Mouse (Mus musculus) forebrain, embryonic 16.5 days (tissue): ENCODE results near the gene Ints14. TPM values are rescaled to one million over a fixed set of nuclear protein-coding genes. Genes with fewer than 3 reads are reported as not detected.

Experiments used
- ATAC-seq: fragments of 200-750 bp; cut with Nextera tagmentation; 2 replicates; pipeline ENCODE4 v1.8.0; 2017; ENCODE audit warnings: mild to moderate bottlenecking, moderate library complexity
- H3K27ac ChIP-seq: fragments of 300-500 bp; sonication (generic); 2 replicates; pipeline ENCODE4 v1.5.1; 2014; ENCODE audit warnings: low read length, control low read depth
- H3K27me3 ChIP-seq: fragments of 300-500 bp; sonication (generic); replicated peaks from 2 replicates; pipeline ENCODE4 v1.6.1; 2014; ENCODE audit warnings: low read length; ENCODE audit not compliant: control insufficient read depth, insufficient read depth
- H3K36me3 ChIP-seq: fragments of 300-500 bp; sonication (generic); 2 replicates; pipeline ENCODE4 v1.6.1; 2014; ENCODE audit not compliant: control insufficient read depth, insufficient read depth
- H3K4me1 ChIP-seq: fragments of 300-500 bp; sonication (generic); replicated peaks from 2 replicates; pipeline ENCODE4 v1.6.1; 2014; ENCODE audit warnings: low read length; ENCODE audit not compliant: control insufficient read depth, insufficient read depth
- H3K4me2 ChIP-seq: fragments of 300-500 bp; sonication (generic); 2 replicates; pipeline ENCODE4 v1.6.1; 2014; ENCODE audit warnings: mild to moderate bottlenecking, low read length, control low read depth
- H3K4me3 ChIP-seq: fragments of 300-500 bp; sonication (generic); replicated peaks from 2 replicates; pipeline ENCODE4 v1.5.1; 2014; ENCODE audit warnings: mild to moderate bottlenecking, low read length, control low read depth
- H3K9ac ChIP-seq: fragments of 300-500 bp; sonication (generic); replicated peaks from 2 replicates; pipeline ENCODE4 v1.6.1; 2014; ENCODE audit warnings: low read depth, low read length, control low read depth
- H3K9me3 ChIP-seq: fragments of 300-500 bp; sonication (generic); 2 replicates; pipeline ENCODE4 v1.6.1; 2016; ENCODE audit warnings: low read length; ENCODE audit not compliant: control insufficient read depth
- WGBS: fragments of 180-500 bp; shearing (Covaris S2); extraction: QIAGEN DNeasy Blood & Tissue Kit; methylation state at CpG from one replicate; pipeline ENCODE4 v1.1.7; 2014; 5-methylcytosine and 5-hydroxymethylcytosine counted together
- microRNA-seq: library from miRNA; unstranded; fragments of <30 nt; microRNA quantifications from one replicate; pipeline ENCODE4, GENCODE M21; 2017
- polyA plus RNA-seq: library from polyadenylated mRNA; unstranded; fragments of >200 nt; fragmentation: Nextera tagmentation; extraction: Ambion mirVana; gene quantifications from 2 replicates; pipeline ENCODE4 v1.2.1, GENCODE M21; 2015

Gene Ints14
- polyA plus RNA-seq, 1 experiment from 2014 or later = 43.2 TPM

DNA sequence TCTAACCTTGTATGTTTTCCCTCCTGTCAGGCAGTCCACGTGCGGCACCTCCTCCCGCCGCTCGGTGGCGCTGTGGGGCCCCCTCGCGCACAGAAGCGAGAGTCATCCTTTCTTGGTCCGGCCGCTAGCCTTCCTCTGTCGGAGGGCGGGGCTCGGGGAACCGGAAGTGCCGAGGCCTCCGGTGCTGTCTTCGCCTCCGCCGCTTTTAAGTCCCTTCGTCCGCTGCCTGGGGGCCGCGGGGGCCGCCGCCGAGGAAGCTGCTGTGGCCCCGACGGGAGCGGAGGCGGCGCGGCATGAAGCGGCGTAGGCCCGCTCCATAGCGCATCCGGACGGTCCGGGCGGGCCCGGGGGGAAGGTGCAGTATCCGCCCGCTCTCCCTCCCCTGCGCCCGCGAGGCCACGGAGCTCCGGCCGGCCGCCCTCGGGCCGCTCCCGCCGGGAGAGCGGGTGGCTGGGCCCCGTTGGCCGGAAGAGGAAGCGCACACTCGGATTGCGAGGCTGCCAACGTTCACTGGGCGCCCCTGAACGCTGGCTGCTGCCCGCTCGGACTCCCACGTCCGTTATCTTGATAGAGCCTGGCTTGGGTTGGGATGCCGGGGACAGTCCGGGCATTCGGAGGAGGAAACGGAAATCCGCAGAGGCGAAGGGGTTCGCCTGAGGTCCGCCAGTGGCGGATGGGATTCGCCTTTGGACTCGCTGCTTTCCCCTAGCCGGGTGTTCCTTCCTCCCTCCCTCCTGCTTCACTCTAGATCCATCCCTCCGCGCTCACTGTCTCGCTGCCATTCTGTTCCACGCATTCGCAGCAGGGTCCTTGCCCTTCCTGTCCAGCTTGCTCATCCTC, 71.8 kb downstream of the Ints14 start, which contains the start of gene Dpp8:
TSS of gene Dpp8 (plus strand) at position 146 of the 840 bp plus-strand sequence.
- ATAC-seq = peak; percentile 98
- peak within 1 kb of the TSS; percentile 96 for H3K9ac ChIP-seq
- peak within 1 kb of the TSS; percentile 95 for H3K4me2 ChIP-seq
- peak within 1 kb of the TSS; percentile 95 for H3K4me3 ChIP-seq
- peaks cover 12% of the 10 kb centered on the region for H3K4me1 ChIP-seq
- H3K27me3 ChIP-seq = no peaks in the 10 kb centered on the region
- under 1% methylated on average over 82 of the region's 85 CpGs for WGBS
- H3K27ac ChIP-seq = peak within 1 kb of the TSS; percentile 82
- no peaks in the 10 kb centered on the region for H3K36me3 ChIP-seq
- H3K9me3 ChIP-seq = no peaks in the 10 kb centered on the region

DNA sequence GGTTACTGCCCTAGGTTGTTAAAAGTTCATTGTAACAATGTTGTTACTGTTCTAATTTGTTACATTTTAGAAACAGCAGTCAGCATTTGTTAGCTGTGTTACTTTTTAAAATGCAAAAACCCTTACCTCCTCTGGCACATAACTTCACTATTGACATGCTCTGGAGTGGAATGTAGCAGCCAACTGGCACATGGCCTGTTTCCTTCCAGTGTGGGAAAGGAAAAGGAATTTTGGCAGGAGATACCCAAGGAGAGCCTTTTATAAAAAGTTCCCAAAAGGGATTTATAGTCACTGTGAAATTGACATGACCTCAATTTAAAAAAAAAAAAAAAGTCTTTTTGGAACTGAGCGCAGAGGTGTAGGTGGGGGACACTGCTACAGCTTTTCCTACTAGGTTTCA, 75.8 kb downstream of the Ints14 start:
- Histone ChIP-seq H3K27ac (no peak overlapping the region), H3K9me3 (no peaks in the 10 kb centered on the region), H3K4me3 (no peak overlapping the region), H3K36me3 (peaks cover 24% of the 10 kb centered on the region), H3K9ac (no peak overlapping the region), H3K4me2 (no peak overlapping the region), H3K4me1 (peaks cover 12% of the 10 kb centered on the region), H3K27me3 (no peaks in the 10 kb centered on the region)
- ATAC-seq = no peak
- WGBS = 61% methylated on average over 1 of the region's 1 CpGs

Small RNA genes lying within 50 kb of the gene (microRNA-seq; reads per million reads assigned to microRNA genes)
- not detected for gene Gm25640

Other genes starting within 250 kb of the Ints14 start
- gene Rab11a, start 223.1 kb upstream of the Ints14 start, polyA plus RNA-seq = 396 and 403 TPM in 2 replicates
- gene Dennd4a, start 149.6 kb upstream of the Ints14 start, polyA plus RNA-seq = 9.7 and 11.6 TPM in 2 replicates
- gene Slc24a1, start 9.3 kb upstream of the Ints14 start, polyA plus RNA-seq = 0.10 and 0.25 TPM in 2 replicates
- gene Hacd3, start 60.8 kb downstream of the Ints14 start, polyA plus RNA-seq = 202 and 214 TPM in 2 replicates
- gene Dpp8, start 71.5 kb downstream of the Ints14 start, polyA plus RNA-seq = 46.4 and 48.7 TPM in 2 replicates
- 13.8 and 15.2 TPM in 2 replicates for gene Igdcc4, start 140.6 kb downstream of the Ints14 start, polyA plus RNA-seq
- 8.3 and 8.5 TPM in 2 replicates for gene Igdcc3, start 180.3 kb downstream of the Ints14 start, polyA plus RNA-seq
- 5.4 and 6.6 TPM in 2 replicates for gene Parp16, start 234.4 kb downstream of the Ints14 start, polyA plus RNA-seq